Mouse (Mus musculus) heart, adult 2 months (tissue): ENCODE data around the gene Hist1h2bq. TPM values are rescaled to one million over a fixed set of nuclear protein-coding genes. Genes with fewer than 3 reads are reported as not detected.
A peak's percentile ranks its signal among the peaks of the same experiment; 100 is the strongest.

ENCODE experiments used
- DNase-seq, 2 experiments: peaks; one replicate each; pipeline ENCODE4 v3.0.0; 2021
- H3K27ac ChIP-seq: fragments of 200-600 bp; 2 replicates; pipeline ENCODE4 v1.8.1; 2022
- H3K27me3 ChIP-seq: fragments of 200-500 bp; 2 replicates; pipeline ENCODE4 v1.6.1; 2012; ENCODE audit warnings: mild to moderate bottlenecking, low read length, inconsistent platforms, mixed read lengths; ENCODE audit not compliant: control insufficient read depth, insufficient read depth
- H3K36me3 ChIP-seq: fragments of 200-500 bp; 2 replicates; pipeline ENCODE4 v1.6.1; 2012; ENCODE audit warnings: low read length, inconsistent platforms; ENCODE audit not compliant: control insufficient read depth, insufficient read depth
- H3K4me1 ChIP-seq: fragments of 200-500 bp; 2 replicates; pipeline ENCODE4 v1.6.1; 2011; ENCODE audit warnings: low read length; ENCODE audit not compliant: control insufficient read depth, insufficient read depth
- H3K4me3 ChIP-seq: fragments of 200-600 bp; 2 replicates; pipeline ENCODE4 v1.8.1; 2022
- H3K79me2 ChIP-seq: fragments of 200-500 bp; replicated peaks from 2 replicates; pipeline ENCODE4 v1.6.1; 2012; ENCODE audit warnings: mild to moderate bottlenecking, inconsistent platforms, low read length, moderate library complexity, mixed read lengths; ENCODE audit not compliant: control insufficient read depth, insufficient read depth
- H3K9ac ChIP-seq: fragments of 200-500 bp; 2 replicates; pipeline ENCODE4 v1.6.1; 2012; ENCODE audit warnings: low read depth, mild to moderate bottlenecking, control low read depth, inconsistent platforms, low read length, mixed read lengths
- CTCF ChIP-seq: fragments of 200-600 bp; IDR thresholded peaks from 2 replicates; pipeline ENCODE4 v1.8.1; 2022; ENCODE audit warnings: antibody characterized with exemption, mild to moderate bottlenecking, moderate library complexity
- EP300 ChIP-seq: fragments of 200-500 bp; IDR thresholded peaks from 2 replicates; pipeline ENCODE4 v1.6.1; 2011; ENCODE audit warnings: low read depth, low read length, control low read depth; ENCODE audit not compliant: insufficient read depth
- POLR2A ChIP-seq: fragments of 200-500 bp; IDR thresholded peaks from 2 replicates; pipeline ENCODE4 v1.6.1; 2011; ENCODE audit warnings: mild to moderate bottlenecking, low read depth, low read length, control low read depth; ENCODE audit not compliant: insufficient read depth
- WGBS: fragments of 180-500 bp; shearing (Covaris S2); methylation state at CpG from one replicate; pipeline ENCODE4 v1.1.7; 2018; 5-methylcytosine and 5-hydroxymethylcytosine counted together
- intact Hi-C: fragments of 180-260 bp; cut with DNase I; formaldehyde crosslinking; loops from one replicate; pipeline ENCODE4 v1.15.1; 2025
- microRNA-seq, 2 experiments: library from miRNA; unstranded; fragments of <30 nt; microRNA quantifications; one replicate each; pipeline ENCODE4 v1.2.0; 2021
- polyA plus RNA-seq: library from polyadenylated mRNA; depleted of rRNA; stranded (reverse); fragments of >200 nt; gene quantifications from 2 replicates; pipeline ENCODE4 v1.2.3, GENCODE M21; 2012; rRNA removed
- total RNA-seq, 2 experiments: library from RNA; stranded (reverse); gene quantifications; 2 replicates each; pipeline ENCODE4 v1.2.3; 2021

Hist1h2bq gene
- total and polyA plus RNA-seq, 3 experiments: 12.7 to 26.4 (median 24.4) TPM

GRCm38 (mm10) chr13:21781639-21782038 lies 28.4 kb downstream of the Hist1h2bq start:
- Histone ChIP-seq H3K4me1 (peaks cover 2% of the 10 kb centered on the region; the same call in 1 of the 2 replicates), H3K36me3 (no peaks in the 10 kb centered on the region), H3K27me3 (no peaks in the 10 kb centered on the region), H3K4me3 (no peak overlapping the region), H3K9ac (no peak overlapping the region), H3K79me2 (no peaks in the 10 kb centered on the region), H3K27ac (no peak overlapping the region)
- intact Hi-C loops: loop anchor here (10.0 kb wide), 1 partner anchor 1803 kb away; the partner anchor contains the start of gene Hist1h4d
- TF ChIP-seq POLR2A (no peak), CTCF (no peak)
- DNase-seq: no peak
- 98% methylated on average over 1 of the region's 1 CpGs for WGBS

GRCm38 (mm10) chr13:21781021-21781555 lies 28.9 kb downstream of the Hist1h2bq start:
- no peaks in the 10 kb centered on the region for H3K27me3 ChIP-seq
- H3K4me1 ChIP-seq: peaks cover 2% of the 10 kb centered on the region; the same call in 1 of the 2 replicates
- TF ChIP-seq CTCF: no peak
- TF ChIP-seq POLR2A: no peak
- TF ChIP-seq EP300: no peak
- 53% methylated on average over 6 of the region's 6 CpGs for WGBS
- 0 out of 2 replicates have a peak, but pooled peaks cover 1% of the 10 kb centered on the region for H3K79me2 ChIP-seq
- intact Hi-C loops: loop anchor here (10.0 kb wide), 1 partner anchor 1804 kb away; the partner anchor contains the start of gene Hist1h4d
- H3K4me3 ChIP-seq: peak overlapping the region; percentile 77
- H3K27ac ChIP-seq: no peak overlapping the region
- H3K36me3 ChIP-seq: no peaks in the 10 kb centered on the region
- H3K9ac ChIP-seq: no peak overlapping the region
- DNase-seq: no peak

- Histone ChIP-seq H3K4me1 (peaks cover 2% of the 10 kb centered on the region; the same call in 1 of the 2 replicates), H3K27me3 (no peaks in the 10 kb centered on the region), H3K9ac (peak within 1 kb of the TSS; percentile 85), H3K36me3 (no peaks in the 10 kb centered on the region), H3K4me3 (peak within 1 kb of the TSS; percentile 77), H3K27ac (peak within 1 kb of the TSS; percentile 58), H3K79me2 (0 out of 2 replicates have a peak, but pooled peaks cover 1% of the 10 kb centered on the region)
- peak; percentile 57; the same call in 1 of the 2 replicates for TF ChIP-seq POLR2A
- no peak for TF ChIP-seq EP300
- intact Hi-C loops: loop anchor here (2.0 to 10.0 kb wide), 4 partner anchors 29 to 1805 kb away; partner anchors contain the start of genes Hist1h2ag, Hist1h2bj, Hist1h4d and Hist1h4i
- peak; percentile 64 to 67 for DNase-seq
- under 1% methylated on average over 44 of the region's 44 CpGs for WGBS
Observed at GRCm38 (mm10) chr13:21779767-21780731, 29.9 kb downstream of the Hist1h2bq start, which contains the start of gene Hist1h1b. TSS of gene Hist1h1b (minus strand) at chr13:21780625.

- Histone ChIP-seq H3K36me3 (no peaks in the 10 kb centered on the region), H3K9ac (peak overlapping the region; percentile 85), H3K4me1 (peaks cover 2% of the 10 kb centered on the region; the same call in 1 of the 2 replicates), H3K4me3 (peak overlapping the region; percentile 77), H3K79me2 (0 out of 2 replicates have a peak, but pooled peaks cover 1% of the 10 kb centered on the region), H3K27me3 (no peaks in the 10 kb centered on the region), H3K27ac (peak overlapping the region; percentile 83)
- WGBS: 5% methylated on average over 33 of the region's 33 CpGs
- no peak for TF ChIP-seq EP300
- no peak for TF ChIP-seq CTCF
- peak; percentile 43 for TF ChIP-seq POLR2A
- DNase-seq: peak; percentile 65 to 74
- intact Hi-C loops: loop anchor here (2.0 to 5.0 kb wide), 3 partner anchors 28 to 263 kb away; partner anchors contain the start of genes Hist1h2ag, Hist1h2bj, Hist1h4i and Hist1h4k
Observed at GRCm38 (mm10) chr13:21778814-21779766, 30.9 kb downstream of the Hist1h2bq start.

Small RNA genes lying within 50 kb of the gene (microRNA-seq; reads per million reads assigned to microRNA genes)
- gene Gm19658 (0 reads per million in 2 experiments), gene Gm44346 (0 reads per million in 2 experiments), gene Gm44466 (0 reads per million in 2 experiments)

Other genes starting within 250 kb of the Hist1h2bq start
Only the 30 nearest of the 31 such genes appear.
- gene Olfr1364, start 228.4 kb downstream of the Hist1h2bq start, total RNA-seq: not detected
- gene Olfr1364, start 228.4 kb downstream of the Hist1h2bq start, polyA plus RNA-seq: not detected in 2 replicates
- not detected for gene Olfr1362, start 196.2 kb downstream of the Hist1h2bq start, total RNA-seq
- gene Olfr1362, start 196.2 kb downstream of the Hist1h2bq start, polyA plus RNA-seq: not detected in 2 replicates
- gene Olfr11, start 167.7 kb downstream of the Hist1h2bq start, total RNA-seq: not detected
- not detected in 2 replicates for gene Olfr11, start 167.7 kb downstream of the Hist1h2bq start, polyA plus RNA-seq
- gene Olfr1361, start 146.8 kb downstream of the Hist1h2bq start, total RNA-seq: not detected
- gene Olfr1361, start 146.8 kb downstream of the Hist1h2bq start, polyA plus RNA-seq: not detected in 2 replicates
- not detected for gene Olfr1360, start 132.8 kb downstream of the Hist1h2bq start, total RNA-seq
- gene Olfr1360, start 132.8 kb downstream of the Hist1h2bq start, polyA plus RNA-seq: not detected in 2 replicates
- gene Olfr1359, start 112.1 kb downstream of the Hist1h2bq start, total RNA-seq: not detected
- not detected in 2 replicates for gene Olfr1359, start 112.1 kb downstream of the Hist1h2bq start, polyA plus RNA-seq
- 10 to 100 TPM; 10.5 to 12.9 TPM for gene Hist1h2bl, start 94.1 kb downstream of the Hist1h2bq start, total RNA-seq
- gene Hist1h2bl, start 94.1 kb downstream of the Hist1h2bq start, polyA plus RNA-seq: not detected in 2 replicates
- gene Hist1h2ai, start 93.8 kb downstream of the Hist1h2bq start, total RNA-seq: 1 to 10 TPM; 3.5 to 9.1 TPM
- gene Hist1h2ai, start 93.8 kb downstream of the Hist1h2bq start, polyA plus RNA-seq: 1.6 TPM in 1 of 2 replicates, not detected in the other
- 1 to 10 TPM; 5.5 to 9.1 TPM for gene Hist1h3h, start 92.5 kb downstream of the Hist1h2bq start, total RNA-seq
- gene Hist1h3h, start 92.5 kb downstream of the Hist1h2bq start, polyA plus RNA-seq: not detected in 2 replicates
- 1 to 10 TPM in 1 of 2 experiments, under 1 TPM in 1; 0.78 to 2.8 TPM for gene Hist1h2bm, start 88.2 kb downstream of the Hist1h2bq start, total RNA-seq
- gene Hist1h2bm, start 88.2 kb downstream of the Hist1h2bq start, polyA plus RNA-seq: 0.27 TPM in 1 of 2 replicates, not detected in the other
- gene Hist1h4j, start 75.1 kb downstream of the Hist1h2bq start, total RNA-seq: 1 to 10 TPM; 1.8 to 3.2 TPM
- gene Hist1h4j, start 75.1 kb downstream of the Hist1h2bq start, polyA plus RNA-seq: 0.73 TPM in 1 of 2 replicates, not detected in the other
- gene Hist1h4k, start 59.7 kb downstream of the Hist1h2bq start, total RNA-seq: 10 to 100 TPM; 24.6 to 31.5 TPM
- gene Hist1h4k, start 59.7 kb downstream of the Hist1h2bq start, polyA plus RNA-seq: 4.9 TPM in 1 of 2 replicates, not detected in the other
- 1 to 10 TPM; 1.3 to 4.2 TPM for gene Hist1h2ak, start 56.4 kb downstream of the Hist1h2bq start, total RNA-seq
- 0.62 TPM in 1 of 2 replicates, not detected in the other for gene Hist1h2ak, start 56.4 kb downstream of the Hist1h2bq start, polyA plus RNA-seq
- gene Hist1h2bn, start 56.1 kb downstream of the Hist1h2bq start, total RNA-seq: 1 to 10 TPM; 2.6 to 6.9 TPM
- gene Hist1h2bn, start 56.1 kb downstream of the Hist1h2bq start, polyA plus RNA-seq: 1.6 and 1.9 TPM in 2 replicates
- gene Hist1h1b, start 29.6 kb downstream of the Hist1h2bq start, total RNA-seq: 1 to 10 TPM; 2.3 to 2.5 TPM
- not detected in 2 replicates for gene Hist1h1b, start 29.6 kb downstream of the Hist1h2bq start, polyA plus RNA-seq
- gene Hist1h3i, start 26.8 kb downstream of the Hist1h2bq start, total RNA-seq: 10 to 100 TPM in 1 of 2 experiments, 1 to 10 TPM in 1; 9.1 to 13.1 TPM
- 1.1 and 1.7 TPM in 2 replicates for gene Hist1h3i, start 26.8 kb downstream of the Hist1h2bq start, polyA plus RNA-seq
- not detected for gene Hist1h2an, start 23.0 kb downstream of the Hist1h2bq start, total RNA-seq
- not detected in 2 replicates for gene Hist1h2an, start 23.0 kb downstream of the Hist1h2bq start, polyA plus RNA-seq
- 1 to 10 TPM; 1.9 to 2.3 TPM for gene Hist1h2bp, start 22.7 kb downstream of the Hist1h2bq start, total RNA-seq
- not detected in 2 replicates for gene Hist1h2bp, start 22.7 kb downstream of the Hist1h2bq start, polyA plus RNA-seq
- gene Hist1h2ao, start 268 bp upstream of the Hist1h2bq start, total RNA-seq: 1 to 10 TPM in 1 of 2 experiments, not detected in 1; 7.1 TPM
- gene Hist1h2ao, start 268 bp upstream of the Hist1h2bq start, polyA plus RNA-seq: not detected in 2 replicates
- 10 to 100 TPM; 42.6 to 56.8 TPM for gene Hist1h4m, start 1.5 kb upstream of the Hist1h2bq start, total RNA-seq
- 1.6 TPM in 1 of 2 replicates, not detected in the other for gene Hist1h4m, start 1.5 kb upstream of the Hist1h2bq start, polyA plus RNA-seq
- 1 to 10 TPM; 3.7 to 4.9 TPM for gene Hist1h4n, start 22.0 kb upstream of the Hist1h2bq start, total RNA-seq
- gene Hist1h4n, start 22.0 kb upstream of the Hist1h2bq start, polyA plus RNA-seq: 1.7 and 4.4 TPM in 2 replicates
- 1 to 10 TPM; 2.8 to 9.6 TPM for gene Hist1h2ap, start 23.3 kb upstream of the Hist1h2bq start, total RNA-seq
- gene Hist1h2ap, start 23.3 kb upstream of the Hist1h2bq start, polyA plus RNA-seq: 1.1 and 3.4 TPM in 2 replicates
- 10 to 100 TPM; 24.3 to 26.7 TPM for gene Hist1h2br, start 23.5 kb upstream of the Hist1h2bq start, total RNA-seq
- gene Hist1h2br, start 23.5 kb upstream of the Hist1h2bq start, polyA plus RNA-seq: 3.5 and 12.7 TPM in 2 replicates
- under 1 TPM; 0.70 to 0.73 TPM for gene Zfp184, start 134.9 kb upstream of the Hist1h2bq start, total RNA-seq
- gene Zfp184, start 134.9 kb upstream of the Hist1h2bq start, polyA plus RNA-seq: 0.35 and 0.43 TPM in 2 replicates
- not detected for gene Pom121l2, start 171.0 kb upstream of the Hist1h2bq start, total RNA-seq
- gene Pom121l2, start 171.0 kb upstream of the Hist1h2bq start, polyA plus RNA-seq: 0.06 TPM in 2 replicates
- gene Prss16, start 199.5 kb upstream of the Hist1h2bq start, total RNA-seq: not detected
- 0.23 TPM in 1 of 2 replicates, not detected in the other for gene Prss16, start 199.5 kb upstream of the Hist1h2bq start, polyA plus RNA-seq
- 1 to 10 TPM; 8.1 to 10.0 TPM for gene Hist1h2ah, start 225.4 kb upstream of the Hist1h2bq start, total RNA-seq
- 1.1 TPM in 1 of 2 replicates, not detected in the other for gene Hist1h2ah, start 225.4 kb upstream of the Hist1h2bq start, polyA plus RNA-seq
- 10 to 100 TPM in 1 of 2 experiments, 1 to 10 TPM in 1; 7.3 to 10.0 TPM for gene Hist1h2bk, start 225.7 kb upstream of the Hist1h2bq start, total RNA-seq
- gene Hist1h2bk, start 225.7 kb upstream of the Hist1h2bq start, polyA plus RNA-seq: not detected in 2 replicates
- 10 to 100 TPM; 11.9 to 18.1 TPM for gene Hist1h4i, start 231.2 kb upstream of the Hist1h2bq start, total RNA-seq
- gene Hist1h4i, start 231.2 kb upstream of the Hist1h2bq start, polyA plus RNA-seq: 5.8 and 8.3 TPM in 2 replicates
- 1 to 10 TPM; 1.7 to 4.3 TPM for gene Hist1h2ag, start 232.7 kb upstream of the Hist1h2bq start, total RNA-seq
- not detected in 2 replicates for gene Hist1h2ag, start 232.7 kb upstream of the Hist1h2bq start, polyA plus RNA-seq